Mouse (Mus musculus): ENCODE data around the gene Jag2. TPM values are rescaled to one million over a fixed set of nuclear protein-coding genes. Genes with fewer than 3 reads are reported as not detected.

Jag2 gene
- polyA plus RNA-seq, 1 experiment from 2014 or later = 4.7 TPM

- Histone ChIP-seq H3K4me3 (ENCODE audit: control insufficient read depth in 1 of 2, insufficient read depth in 1 of 2, low read depth in 1 of 2, low read length in 2 of 2) (no peak within 1 kb of the TSS), H3K4me2 (ENCODE audit: low read length) (no peak within 1 kb of the TSS), H3K27me3 (ENCODE audit: control insufficient read depth, insufficient read depth, low read length) (peaks cover 27% of the 10 kb centered on the region), H3K4me1 (ENCODE audit: control insufficient read depth in 2 of 2, insufficient read depth in 2 of 2, low read length in 2 of 2) (peaks cover 9 to 13% of the 10 kb centered on the region in 2 experiments; a peak in 3 of 4 replicates), H3K9ac (ENCODE audit: low read length) (no peak within 1 kb of the TSS), H3K27ac (replicated peaks in 1 of 2; ENCODE audit: control insufficient read depth in 1 of 2, insufficient read depth in 1 of 2, low read depth in 2 of 2, low read length in 2 of 2) (no peak within 1 kb of the TSS), H3K36me3 (ENCODE audit: control insufficient read depth, insufficient read depth, low read length) (no peaks in the 10 kb centered on the region), H3K9me3 (ENCODE audit: control insufficient read depth, low read length) (no peaks in the 10 kb centered on the region)
- ATAC-seq (ENCODE audit: insufficient number of reproducible peaks, insufficient read depth, low FRiP score, low read depth) = no peak
- WGBS = 69% methylated on average over 13 of the region's 13 CpGs
Observed at GRCm38 (mm10) chr12:112868178-112869087, 61.1 kb downstream of the Jag2 start, which contains the start of gene Gpr132. TSS of gene Gpr132 (minus strand) at chr12:112868228.

DNA sequence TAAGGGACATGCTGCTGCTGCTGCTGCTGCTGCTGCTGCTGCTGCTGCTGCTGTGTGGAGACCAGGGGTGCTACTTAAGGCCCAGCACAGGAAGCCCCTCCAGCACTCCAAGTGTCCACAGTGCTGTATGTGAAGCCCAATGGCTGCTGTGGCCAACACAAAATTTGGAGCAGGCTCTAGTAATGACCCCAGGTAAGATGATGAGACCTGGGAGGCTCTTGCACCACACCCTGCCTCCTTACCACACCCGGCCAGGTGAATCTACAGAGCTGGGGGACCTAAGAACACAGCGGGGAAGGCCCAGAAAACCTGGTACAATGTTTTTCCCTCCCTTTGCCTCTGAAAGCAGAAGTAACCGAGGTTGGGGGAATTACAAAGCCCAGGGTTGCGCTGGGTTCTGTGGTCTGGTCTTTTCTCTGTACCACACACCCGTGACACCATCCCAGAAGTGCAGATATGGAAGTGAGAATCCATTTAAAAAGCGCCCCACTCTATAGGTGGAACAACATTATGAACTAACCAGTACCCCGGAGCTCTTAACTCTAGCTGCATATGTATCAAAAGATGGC lies 62.4 kb downstream of the Jag2 start:
- peaks cover 15% of the 10 kb centered on the region for H3K27me3 ChIP-seq (ENCODE audit: control insufficient read depth, insufficient read depth, low read length)
- ATAC-seq (ENCODE audit: insufficient number of reproducible peaks, insufficient read depth, low FRiP score, low read depth) = no peak
- H3K4me2 ChIP-seq (ENCODE audit: low read length) = no peak overlapping the region
- H3K36me3 ChIP-seq (ENCODE audit: control insufficient read depth, insufficient read depth, low read length) = no peaks in the 10 kb centered on the region
- H3K9me3 ChIP-seq (ENCODE audit: control insufficient read depth, low read length) = no peaks in the 10 kb centered on the region
- no peak overlapping the region for H3K9ac ChIP-seq (ENCODE audit: low read length)
- no peak overlapping the region for H3K4me3 ChIP-seq (ENCODE audit: control insufficient read depth in 1 of 2, insufficient read depth in 1 of 2, low read depth in 1 of 2, low read length in 2 of 2)
- peaks cover 9 to 13% of the 10 kb centered on the region in 2 experiments; a peak in 3 of 4 replicates for H3K4me1 ChIP-seq (ENCODE audit: control insufficient read depth in 2 of 2, insufficient read depth in 2 of 2, low read length in 2 of 2)
- H3K27ac ChIP-seq (replicated peaks in 1 of 2; ENCODE audit: control insufficient read depth in 1 of 2, insufficient read depth in 1 of 2, low read depth in 2 of 2, low read length in 2 of 2) = no peak overlapping the region
- WGBS = 86% methylated on average over 7 of the region's 7 CpGs

DNA sequence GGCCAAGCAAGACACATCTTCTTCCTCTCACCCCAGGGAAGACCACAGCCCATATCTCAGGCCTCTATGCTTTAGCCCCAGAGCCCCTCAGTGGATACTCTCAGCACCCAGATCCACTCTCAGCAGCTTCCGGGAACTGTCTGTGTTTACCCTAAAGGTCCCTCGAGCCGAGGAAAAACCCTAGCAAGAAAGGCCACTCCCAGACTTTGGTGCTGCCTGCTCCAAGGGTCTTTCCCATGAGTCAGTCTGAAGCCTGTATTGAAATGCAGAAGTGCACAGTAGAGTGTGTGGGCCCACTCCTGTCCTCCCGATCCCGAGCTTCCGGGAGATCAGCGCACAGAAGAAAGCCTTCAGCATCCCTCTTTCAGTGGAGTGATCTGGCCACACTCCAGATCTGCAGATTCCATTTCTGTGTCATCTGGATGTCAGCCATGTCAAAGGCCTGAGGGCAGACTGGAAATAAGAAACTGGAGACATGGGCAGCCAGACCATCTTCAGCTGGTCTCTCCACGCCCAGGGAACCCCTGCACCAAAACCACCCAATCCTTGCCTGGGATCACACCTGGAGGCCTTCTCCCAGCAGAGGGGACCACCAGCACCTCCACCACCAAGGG lies 63.0 kb downstream of the Jag2 start:
- 57% methylated on average over 8 of the region's 8 CpGs for WGBS
- H3K4me1 ChIP-seq (ENCODE audit: control insufficient read depth in 2 of 2, insufficient read depth in 2 of 2, low read length in 2 of 2) = peaks cover 13% of the 10 kb centered on the region in 2 experiments; a peak in 3 of 4 replicates
- ATAC-seq (ENCODE audit: insufficient number of reproducible peaks, insufficient read depth, low FRiP score, low read depth) = no peak
- H3K9ac ChIP-seq (ENCODE audit: low read length) = no peak overlapping the region
- peaks cover 10% of the 10 kb centered on the region; the same call in 1 of the 2 replicates for H3K27me3 ChIP-seq (ENCODE audit: control insufficient read depth, insufficient read depth, low read length)
- H3K27ac ChIP-seq (replicated peaks in 1 of 2; ENCODE audit: control insufficient read depth in 1 of 2, insufficient read depth in 1 of 2, low read depth in 2 of 2, low read length in 2 of 2) = no peak overlapping the region
- H3K36me3 ChIP-seq (ENCODE audit: control insufficient read depth, insufficient read depth, low read length) = no peaks in the 10 kb centered on the region
- H3K4me3 ChIP-seq (ENCODE audit: control insufficient read depth in 1 of 2, insufficient read depth in 1 of 2, low read depth in 1 of 2, low read length in 2 of 2) = no peak overlapping the region
- no peaks in the 10 kb centered on the region for H3K9me3 ChIP-seq (ENCODE audit: control insufficient read depth, low read length)
- no peak overlapping the region for H3K4me2 ChIP-seq (ENCODE audit: low read length)

GRCm38 (mm10) chr12:112864804-112865203 lies 64.8 kb downstream of the Jag2 start:
- no peak overlapping the region for H3K4me2 ChIP-seq (ENCODE audit: low read length)
- H3K27ac ChIP-seq (replicated peaks in 1 of 2; ENCODE audit: control insufficient read depth in 1 of 2, insufficient read depth in 1 of 2, low read depth in 2 of 2, low read length in 2 of 2) = no peak overlapping the region
- H3K36me3 ChIP-seq (ENCODE audit: control insufficient read depth, insufficient read depth, low read length) = no peaks in the 10 kb centered on the region
- H3K27me3 ChIP-seq (ENCODE audit: control insufficient read depth, insufficient read depth, low read length) = no peaks in the 10 kb centered on the region
- H3K9ac ChIP-seq (ENCODE audit: low read length) = no peak overlapping the region
- peaks cover 10 to 12% of the 10 kb centered on the region in 2 experiments; a peak in 3 of 4 replicates for H3K4me1 ChIP-seq (ENCODE audit: control insufficient read depth in 2 of 2, insufficient read depth in 2 of 2, low read length in 2 of 2)
- 77% methylated on average over 7 of the region's 7 CpGs for WGBS
- H3K9me3 ChIP-seq (ENCODE audit: control insufficient read depth, low read length) = no peaks in the 10 kb centered on the region
- no peak for ATAC-seq (ENCODE audit: insufficient number of reproducible peaks, insufficient read depth, low FRiP score, low read depth)
- no peak overlapping the region for H3K4me3 ChIP-seq (ENCODE audit: control insufficient read depth in 1 of 2, insufficient read depth in 1 of 2, low read depth in 1 of 2, low read length in 2 of 2)

DNA sequence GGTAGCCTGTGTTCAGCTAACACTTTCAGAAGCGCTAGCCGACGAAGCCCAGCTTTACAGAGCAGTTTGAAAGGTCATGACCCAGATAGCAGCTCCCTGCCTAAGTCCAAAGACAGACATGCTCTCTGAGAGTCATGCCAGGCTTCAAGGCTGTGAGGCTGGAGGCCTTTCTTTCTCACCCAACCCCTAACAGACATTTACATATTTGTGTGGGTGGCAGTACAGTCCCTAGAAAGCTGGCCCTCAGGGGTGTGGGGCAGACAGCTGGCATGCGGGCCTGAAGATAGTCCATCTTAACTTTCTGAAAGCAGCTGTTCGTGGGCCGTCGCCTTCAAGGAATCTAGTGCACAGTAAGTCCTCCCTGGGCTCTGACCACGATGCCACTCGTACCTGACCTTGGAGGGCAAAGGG lies 67.7 kb downstream of the Jag2 start:
- peaks cover 6 to 9% of the 10 kb centered on the region in 2 experiments; a peak in 1 of 4 replicates for H3K4me1 ChIP-seq (ENCODE audit: control insufficient read depth in 2 of 2, insufficient read depth in 2 of 2, low read length in 2 of 2)
- WGBS = 53% methylated on average over 9 of the region's 9 CpGs
- no peak overlapping the region for H3K4me3 ChIP-seq (ENCODE audit: control insufficient read depth in 1 of 2, insufficient read depth in 1 of 2, low read depth in 1 of 2, low read length in 2 of 2)
- H3K27me3 ChIP-seq (ENCODE audit: control insufficient read depth, insufficient read depth, low read length) = no peaks in the 10 kb centered on the region
- no peak overlapping the region for H3K4me2 ChIP-seq (ENCODE audit: low read length)
- H3K36me3 ChIP-seq (ENCODE audit: control insufficient read depth, insufficient read depth, low read length) = no peaks in the 10 kb centered on the region
- no peak overlapping the region for H3K9ac ChIP-seq (ENCODE audit: low read length)
- H3K9me3 ChIP-seq (ENCODE audit: control insufficient read depth, low read length) = no peaks in the 10 kb centered on the region
- no peak overlapping the region for H3K27ac ChIP-seq (replicated peaks in 1 of 2; ENCODE audit: control insufficient read depth in 1 of 2, insufficient read depth in 1 of 2, low read depth in 2 of 2, low read length in 2 of 2)
- no peak for ATAC-seq (ENCODE audit: insufficient number of reproducible peaks, insufficient read depth, low FRiP score, low read depth)

GRCm38 (mm10) chr12:112860765-112861164 lies 68.8 kb downstream of the Jag2 start:
- Histone ChIP-seq H3K4me1 (ENCODE audit: control insufficient read depth in 2 of 2, insufficient read depth in 2 of 2, low read length in 2 of 2) (peaks cover 0 to 4% of the 10 kb centered on the region in 2 experiments; a peak in 1 of 4 replicates), H3K36me3 (ENCODE audit: control insufficient read depth, insufficient read depth, low read length) (no peaks in the 10 kb centered on the region), H3K9ac (ENCODE audit: low read length) (no peak overlapping the region), H3K4me2 (ENCODE audit: low read length) (no peak overlapping the region), H3K9me3 (ENCODE audit: control insufficient read depth, low read length) (no peaks in the 10 kb centered on the region), H3K27ac (replicated peaks in 1 of 2; ENCODE audit: control insufficient read depth in 1 of 2, insufficient read depth in 1 of 2, low read depth in 2 of 2, low read length in 2 of 2) (no peak overlapping the region), H3K27me3 (ENCODE audit: control insufficient read depth, insufficient read depth, low read length) (no peaks in the 10 kb centered on the region), H3K4me3 (ENCODE audit: control insufficient read depth in 1 of 2, insufficient read depth in 1 of 2, low read depth in 1 of 2, low read length in 2 of 2) (no peak overlapping the region)
- no peak for ATAC-seq (ENCODE audit: insufficient number of reproducible peaks, insufficient read depth, low FRiP score, low read depth)
- WGBS = 69% methylated on average over 7 of the region's 7 CpGs

- Histone ChIP-seq H3K4me3 (ENCODE audit: control insufficient read depth in 1 of 2, insufficient read depth in 1 of 2, low read depth in 1 of 2, low read length in 2 of 2) (no peak overlapping the region), H3K9me3 (ENCODE audit: control insufficient read depth, low read length) (no peaks in the 10 kb centered on the region), H3K4me2 (ENCODE audit: low read length) (no peak overlapping the region), H3K27me3 (ENCODE audit: control insufficient read depth, insufficient read depth, low read length) (no peaks in the 10 kb centered on the region), H3K27ac (replicated peaks in 1 of 2; ENCODE audit: control insufficient read depth in 1 of 2, insufficient read depth in 1 of 2, low read depth in 2 of 2, low read length in 2 of 2) (no peak overlapping the region), H3K9ac (ENCODE audit: low read length) (no peak overlapping the region), H3K4me1 (ENCODE audit: control insufficient read depth in 2 of 2, insufficient read depth in 2 of 2, low read length in 2 of 2) (peaks cover 0 to 4% of the 10 kb centered on the region in 2 experiments; a peak in 1 of 4 replicates), H3K36me3 (ENCODE audit: control insufficient read depth, insufficient read depth, low read length) (no peaks in the 10 kb centered on the region)
- WGBS = 69% methylated on average over 8 of the region's 8 CpGs
- ATAC-seq (ENCODE audit: insufficient number of reproducible peaks, insufficient read depth, low FRiP score, low read depth) = no peak
Observed at GRCm38 (mm10) chr12:112859930-112860329, 69.6 kb downstream of the Jag2 start.

Data from heart, embryonic 14.5 days (tissue).